Mouse (Mus musculus): ENCODE data around the gene Ccdc27.

Gene Ccdc27

DNA sequence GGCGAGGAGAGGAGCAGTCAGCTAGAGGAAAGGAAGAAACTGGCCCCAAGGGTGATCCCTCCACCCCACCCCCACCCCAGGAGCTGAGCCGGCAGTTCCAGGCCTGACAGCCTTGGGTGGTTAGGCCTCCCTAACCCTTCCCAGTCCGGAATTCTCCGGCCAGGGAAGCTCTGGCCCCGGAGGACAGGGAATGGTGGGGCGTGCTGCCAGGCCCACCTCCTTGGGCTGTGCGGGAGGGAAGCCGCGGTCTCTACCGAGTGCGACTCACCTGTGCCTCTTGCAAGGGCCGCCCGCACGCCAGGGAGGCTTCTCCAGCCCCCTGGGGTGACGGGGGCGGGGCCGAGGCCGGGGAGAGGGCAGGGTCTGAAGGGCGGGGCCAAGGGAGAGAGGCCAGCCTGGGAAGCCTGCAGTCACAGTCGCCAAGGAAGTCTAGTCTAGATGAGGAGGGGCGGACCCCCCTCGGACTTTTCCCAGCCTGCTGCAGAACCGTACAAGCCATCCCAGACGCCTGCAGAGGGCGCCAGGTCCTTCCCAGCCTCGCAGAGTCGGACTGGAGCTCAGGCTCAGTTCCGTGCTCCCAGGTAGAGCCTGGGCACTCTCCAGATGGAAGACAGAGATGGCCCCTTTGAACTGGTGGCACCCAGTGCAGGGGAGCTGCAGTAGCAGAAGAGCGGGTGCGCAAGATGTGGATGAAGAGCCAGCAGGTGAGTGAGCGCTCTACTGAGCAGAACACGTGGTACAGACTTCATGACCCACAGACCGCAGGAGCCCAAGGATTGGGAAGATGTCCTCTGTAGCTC is 16.6 kb downstream of the Ccdc27 start, which contains the start of gene Smim1:
Gene Smim1 (minus strand): TSS at position 590 of the 800 bp plus-strand sequence.
- DNase-seq (ENCODE audit: low read depth, low spot score): peak; percentile 84

DNA sequence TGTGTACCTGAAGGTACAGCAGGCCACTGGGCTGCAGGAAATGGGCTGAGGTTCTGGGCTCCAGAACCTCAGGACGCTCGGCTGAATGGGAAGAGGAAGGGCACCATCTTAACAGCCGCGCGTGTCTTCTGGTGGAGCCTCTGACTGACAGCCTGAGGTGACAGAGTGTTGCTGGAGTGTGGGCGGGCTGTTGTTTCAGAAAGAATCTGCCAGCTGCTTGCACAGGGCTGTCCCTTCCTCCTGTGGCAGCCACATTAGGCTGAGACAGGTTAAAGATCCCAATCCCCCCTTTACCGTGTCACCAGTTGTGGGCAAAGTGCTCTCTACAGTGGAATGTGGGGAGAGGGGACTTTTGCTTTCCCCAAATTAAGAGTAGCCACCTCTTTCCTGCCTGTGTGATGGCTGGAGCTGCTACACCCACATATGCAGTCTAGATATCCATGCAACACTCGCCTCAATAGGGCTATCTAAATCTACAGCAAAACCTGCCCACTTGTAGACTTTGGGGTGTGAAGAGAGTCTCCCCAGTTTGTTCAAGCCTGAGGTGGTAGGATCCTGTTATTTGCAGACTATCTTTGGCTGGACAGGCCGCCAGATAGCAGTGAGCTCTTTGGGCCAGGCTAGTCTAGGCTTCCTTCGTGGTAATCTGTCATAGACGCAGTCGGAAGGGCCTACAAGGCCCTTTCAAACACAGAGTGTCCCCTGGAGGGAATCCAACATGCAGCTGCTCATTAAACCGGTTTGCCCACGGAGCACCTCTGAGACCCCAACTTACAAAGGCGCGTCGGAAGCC is 17.6 kb downstream of the Ccdc27 start:
- peak; percentile 81 for DNase-seq (ENCODE audit: low read depth, low spot score)

DNA sequence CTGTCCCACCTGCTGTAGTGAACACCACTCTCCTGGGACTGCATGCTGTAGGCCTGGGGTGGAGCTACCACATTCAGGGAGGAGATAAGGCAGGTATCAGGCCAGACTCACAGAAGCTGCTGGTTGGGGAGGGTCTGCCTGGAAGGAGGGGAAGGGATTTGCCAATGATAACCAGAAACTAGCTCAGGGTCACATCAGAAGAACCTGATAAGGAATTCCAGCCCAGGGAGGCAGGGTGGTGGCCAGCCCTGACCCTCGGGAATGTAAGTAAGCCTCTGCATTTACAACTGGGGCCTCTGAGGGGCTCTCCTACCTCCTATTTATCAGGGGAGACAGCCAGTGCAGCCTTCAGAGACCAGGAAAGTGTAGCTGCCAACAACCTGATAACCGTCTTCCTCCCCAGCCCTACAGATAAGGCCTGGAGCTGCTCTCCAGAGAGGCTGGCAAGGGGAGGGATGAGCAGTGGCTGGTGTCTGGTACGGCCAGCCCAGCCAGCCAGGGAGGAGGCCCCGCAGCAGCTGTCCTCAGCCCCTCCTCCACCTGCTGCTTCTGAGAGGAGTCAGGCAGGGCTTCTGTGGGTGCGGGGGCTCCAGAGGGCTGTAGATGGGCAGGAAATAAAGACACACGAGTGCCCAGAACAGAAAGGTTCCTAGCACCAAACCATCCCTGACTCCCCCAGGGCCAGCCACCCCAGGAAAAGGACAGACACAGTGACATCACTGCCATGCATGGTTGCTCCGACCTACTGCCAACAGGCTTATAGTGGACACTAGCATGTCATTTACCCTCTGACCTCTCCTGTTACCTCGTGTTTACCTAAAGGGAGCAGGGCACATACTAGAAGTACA is 18.5 kb downstream of the Ccdc27 start:
- DNase-seq (ENCODE audit: low read depth, low spot score): peak; percentile 83

DNA sequence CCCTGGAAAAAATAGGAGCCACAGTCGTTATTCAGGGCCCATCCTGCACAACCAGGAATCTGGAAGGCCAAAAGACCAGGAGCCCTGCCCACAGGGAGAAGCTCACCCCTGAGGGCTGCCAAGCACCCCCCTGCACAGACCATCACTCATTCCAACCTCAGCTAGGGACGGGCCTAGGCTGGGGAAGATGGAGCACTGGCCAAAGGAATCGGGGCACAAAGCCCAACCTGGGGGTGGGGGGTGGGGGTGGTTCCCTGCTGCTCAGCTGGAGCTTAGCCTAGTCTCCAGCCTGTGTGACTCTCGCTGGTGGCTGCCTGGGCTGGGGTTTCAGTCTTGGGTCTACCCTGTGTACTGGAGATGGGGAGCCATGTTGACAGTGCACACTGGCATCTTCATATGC is 19.6 kb downstream of the Ccdc27 start:
- peak; percentile 67 for DNase-seq (ENCODE audit: low read depth, low spot score)

DNA sequence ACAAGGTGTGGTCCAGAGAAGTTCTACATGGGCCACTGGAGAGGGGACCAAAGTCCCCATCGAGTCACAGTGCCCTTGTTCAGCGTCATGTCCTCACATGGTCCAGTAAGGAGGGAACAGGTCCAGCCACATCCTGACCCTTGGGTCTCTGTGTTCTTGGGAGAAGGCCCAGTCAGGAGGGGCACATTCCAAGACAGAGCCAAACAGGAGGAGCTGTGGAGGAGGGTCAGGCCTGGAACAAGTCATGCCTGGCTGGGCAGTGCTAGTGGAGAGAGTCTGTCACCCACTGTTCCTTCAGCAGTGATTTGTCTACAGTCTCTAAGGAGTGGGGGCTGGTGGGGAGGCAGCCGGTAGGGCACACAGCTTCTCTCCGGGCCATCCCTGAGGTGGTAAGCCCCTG is 20.1 kb downstream of the Ccdc27 start:
- DNase-seq (ENCODE audit: low read depth, low spot score): no peak

DNA sequence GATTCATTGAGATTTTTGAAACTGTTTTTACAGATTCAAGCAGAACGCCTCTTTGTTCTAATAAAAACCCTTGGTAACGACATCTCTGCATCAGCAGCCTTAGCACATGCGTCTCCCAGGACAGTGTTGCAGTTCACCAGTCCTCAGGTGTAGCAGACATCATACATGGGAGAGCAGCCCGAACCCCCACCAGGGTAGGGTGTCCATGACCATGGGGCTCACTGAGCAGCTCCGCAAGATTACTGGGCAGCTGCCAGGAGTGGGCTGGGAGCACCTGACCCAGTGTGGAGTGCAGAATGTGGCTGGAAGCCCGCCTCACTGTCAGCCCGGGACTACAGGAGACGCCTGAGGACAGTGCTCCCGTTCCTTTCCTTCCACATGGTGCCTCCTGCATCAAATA is 21.0 kb downstream of the Ccdc27 start:
- DNase-seq (ENCODE audit: low read depth, low spot score): no peak

DNA sequence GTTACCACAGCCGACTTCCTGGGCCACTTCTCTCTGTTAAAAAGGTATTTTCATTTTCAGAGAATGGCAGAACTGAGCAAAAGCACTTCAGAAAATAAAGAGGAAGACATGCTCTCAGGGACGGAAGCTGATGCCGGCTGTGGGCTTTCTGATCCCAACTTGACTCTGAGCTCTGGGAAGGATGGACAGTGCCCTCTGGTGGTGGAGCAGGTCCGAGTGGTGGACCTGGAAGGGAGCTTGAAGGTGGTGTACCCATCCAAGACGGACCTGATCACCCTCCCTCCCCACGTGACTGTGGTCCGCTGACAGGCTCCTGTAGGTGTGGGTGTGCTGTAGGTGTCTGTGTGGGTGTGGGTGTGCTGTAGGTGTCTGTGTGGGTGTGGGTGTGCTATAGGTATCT is 22.9 kb downstream of the Ccdc27 start:
- peak; percentile 71 for DNase-seq (ENCODE audit: low read depth, low spot score)

DNA sequence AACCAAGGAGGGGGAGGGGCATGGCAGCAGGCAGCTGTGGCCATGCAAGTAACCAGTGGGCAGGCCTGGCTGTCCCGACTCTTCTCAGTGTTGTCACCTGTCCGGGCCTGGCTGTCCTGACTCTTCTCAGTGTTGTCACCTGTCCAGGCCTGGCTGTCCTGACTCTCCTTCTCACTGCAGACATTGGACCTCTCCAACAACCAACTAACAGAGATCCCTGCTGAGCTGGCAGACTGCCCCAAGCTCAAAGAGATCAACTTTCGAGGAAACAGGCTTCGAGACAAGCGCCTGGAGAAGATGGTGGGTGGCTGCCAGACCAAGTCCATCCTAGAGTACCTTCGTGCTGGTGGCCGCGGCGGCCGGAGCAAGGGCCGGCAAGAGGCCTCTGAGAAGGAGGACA is 27.0 kb downstream of the Ccdc27 start:
- peak; percentile 43 for DNase-seq (ENCODE audit: low read depth, low spot score)

DNA sequence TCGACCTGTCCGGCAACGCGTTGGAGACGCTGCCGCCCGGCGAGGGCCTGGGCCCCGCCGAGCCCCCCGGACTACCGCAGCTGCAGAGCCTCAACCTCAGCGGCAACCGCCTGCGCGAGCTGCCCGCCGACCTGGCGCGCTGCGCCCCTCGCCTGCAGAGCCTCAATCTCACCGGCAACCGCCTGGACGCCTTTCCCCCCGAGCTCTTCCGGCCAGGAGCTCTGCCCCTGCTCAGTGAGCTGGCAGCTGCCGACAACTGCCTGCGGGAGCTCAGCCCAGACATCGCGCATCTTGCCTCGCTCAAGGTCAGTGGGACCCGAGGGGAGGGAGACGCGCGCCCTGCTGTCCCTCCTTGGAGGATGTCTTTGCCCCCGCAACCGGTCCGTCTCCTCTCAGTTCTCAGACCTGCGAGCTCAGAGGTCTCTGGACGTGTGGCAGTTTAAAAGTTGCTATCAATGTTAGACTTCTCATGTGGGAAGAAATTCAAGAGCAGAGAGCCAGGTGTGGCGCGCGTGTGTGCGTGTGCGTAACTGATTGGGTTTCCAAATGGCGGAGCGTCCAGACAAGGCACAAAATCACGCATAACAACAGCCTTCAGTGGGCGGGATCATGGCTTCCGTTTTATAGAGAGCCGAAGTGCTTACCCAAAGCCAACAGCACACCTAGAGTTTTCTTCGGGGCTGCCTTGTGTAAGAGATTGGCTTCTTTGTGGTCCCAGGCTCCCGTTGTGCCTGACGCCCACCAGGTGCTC is 30.2 kb downstream of the Ccdc27 start:
- DNase-seq (ENCODE audit: low read depth, low spot score): peak; percentile 47

DNA sequence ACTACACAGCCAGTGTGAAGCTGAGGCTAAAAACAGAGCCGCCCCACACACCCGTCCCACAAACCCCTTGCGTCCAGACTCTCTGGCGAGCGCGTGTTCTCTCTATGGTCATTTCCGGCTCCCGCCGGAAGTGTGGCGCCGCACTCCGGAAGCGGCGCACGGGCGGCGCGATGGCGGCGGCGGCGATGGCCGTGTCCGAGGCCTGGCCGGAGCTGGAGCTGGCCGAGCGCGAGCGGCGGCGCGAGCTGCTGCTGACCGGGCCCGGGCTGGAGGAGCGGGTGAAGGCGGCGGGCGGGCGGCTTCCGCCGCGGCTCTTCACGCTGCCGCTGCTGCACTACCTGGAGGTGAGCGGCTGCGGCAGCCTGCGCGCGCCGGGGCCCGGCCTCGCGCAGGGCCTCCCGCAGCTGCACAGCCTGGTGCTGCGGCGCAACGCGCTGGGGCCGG is 30.8 kb downstream of the Ccdc27 start, which contains the start of gene Lrrc47:
Gene Lrrc47 (plus strand): TSS at position 86 of the 444 bp plus-strand sequence.
- peak; percentile 97 for DNase-seq (ENCODE audit: low read depth, low spot score)

DNA sequence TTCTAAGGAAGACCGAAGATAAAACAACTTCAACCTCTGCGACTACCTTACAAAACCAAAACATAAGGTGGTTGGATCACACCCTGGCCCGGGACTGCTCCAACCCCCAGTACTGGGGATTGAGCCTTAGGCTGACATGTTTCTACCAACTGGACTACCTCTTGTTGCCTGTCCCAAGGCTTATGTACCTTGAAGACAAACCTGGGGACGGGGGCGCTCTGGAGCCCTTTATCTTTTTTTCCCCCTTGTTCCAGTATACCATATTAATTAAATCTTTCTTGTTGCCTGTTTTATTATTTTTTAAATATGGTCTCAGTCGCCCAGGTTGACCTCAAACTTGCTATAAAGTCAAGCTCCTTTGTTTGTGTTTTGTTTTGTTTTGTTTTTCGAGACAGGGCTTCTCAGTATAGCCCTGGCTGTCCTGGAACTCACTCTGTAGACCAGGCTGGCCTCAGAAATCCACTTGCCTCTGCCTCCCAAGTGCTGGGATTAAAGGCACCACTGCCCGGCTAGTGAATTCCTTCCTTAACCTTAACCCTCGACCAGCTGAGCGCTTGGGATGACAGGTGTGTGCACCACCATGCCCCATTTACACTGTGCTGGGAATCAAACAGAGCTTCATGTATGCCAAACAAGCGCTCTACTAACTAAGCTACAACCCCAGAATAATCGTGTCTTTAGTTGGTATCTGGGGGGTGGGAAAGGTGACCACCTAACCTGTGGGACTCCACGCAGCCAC is 31.4 kb downstream of the Ccdc27 start:
- DNase-seq (ENCODE audit: low read depth, low spot score): no peak

DNA sequence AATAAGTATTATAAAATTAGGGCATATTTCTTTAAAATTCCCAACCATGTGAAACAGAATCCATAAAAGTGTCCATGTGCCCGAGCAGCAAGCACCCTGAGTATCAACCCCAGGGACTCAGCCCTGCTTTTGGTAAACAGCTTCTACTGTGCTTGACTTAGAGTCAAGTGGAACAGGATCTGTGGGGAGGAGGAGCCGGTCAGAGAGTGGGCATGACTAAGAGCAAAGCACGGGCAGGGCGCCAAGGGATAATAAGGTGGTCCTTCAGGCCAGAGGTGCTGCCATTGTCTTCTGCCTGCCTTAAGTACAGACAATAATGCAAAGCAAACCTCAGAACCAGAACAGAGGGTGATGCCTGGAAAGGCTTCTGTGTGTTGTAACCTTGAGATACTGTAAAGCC is 34.7 kb downstream of the Ccdc27 start:
- no peak for DNase-seq (ENCODE audit: low read depth, low spot score)

DNA sequence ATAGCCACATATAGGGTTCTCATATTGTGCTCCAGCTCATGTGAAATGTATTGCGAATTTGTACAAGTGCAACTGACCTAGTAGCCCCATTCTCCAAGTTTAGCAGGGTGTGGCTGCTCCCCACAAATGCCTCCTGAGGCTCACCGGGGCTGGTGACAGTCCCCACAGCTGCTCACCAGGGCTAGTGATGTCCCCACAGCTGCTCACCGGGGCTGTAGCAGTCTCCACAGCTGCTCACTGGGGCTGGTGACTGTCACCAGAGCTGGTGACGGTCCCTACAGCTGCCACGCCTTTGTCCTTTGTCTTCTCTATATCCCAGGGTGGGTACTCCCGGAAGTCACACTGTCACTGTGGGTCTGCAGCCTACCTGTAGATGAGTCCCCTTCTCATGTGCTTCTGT is 36.2 kb downstream of the Ccdc27 start:
- DNase-seq (ENCODE audit: low read depth, low spot score): no peak

DNA sequence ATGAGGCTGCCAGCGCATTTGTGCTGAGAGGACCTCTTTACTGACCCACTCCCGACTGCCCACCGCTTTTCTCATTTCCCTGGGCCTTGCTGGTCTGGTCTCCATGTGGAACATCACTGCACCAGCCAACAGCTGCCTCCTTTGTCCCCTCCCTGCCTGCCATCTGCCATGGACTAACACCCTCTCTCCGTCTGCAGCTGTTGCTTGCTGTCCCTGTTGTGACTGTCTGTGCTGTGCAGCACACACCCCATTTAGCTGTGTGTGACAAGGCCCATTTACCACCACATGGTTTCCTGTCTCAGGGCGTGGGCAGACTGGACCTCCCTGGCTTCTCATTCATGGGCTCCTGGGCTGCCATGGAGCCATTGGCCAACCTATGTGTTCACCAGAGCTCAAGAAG is 37.0 kb downstream of the Ccdc27 start:
- DNase-seq (ENCODE audit: low read depth, low spot score): peak; percentile 52

DNA sequence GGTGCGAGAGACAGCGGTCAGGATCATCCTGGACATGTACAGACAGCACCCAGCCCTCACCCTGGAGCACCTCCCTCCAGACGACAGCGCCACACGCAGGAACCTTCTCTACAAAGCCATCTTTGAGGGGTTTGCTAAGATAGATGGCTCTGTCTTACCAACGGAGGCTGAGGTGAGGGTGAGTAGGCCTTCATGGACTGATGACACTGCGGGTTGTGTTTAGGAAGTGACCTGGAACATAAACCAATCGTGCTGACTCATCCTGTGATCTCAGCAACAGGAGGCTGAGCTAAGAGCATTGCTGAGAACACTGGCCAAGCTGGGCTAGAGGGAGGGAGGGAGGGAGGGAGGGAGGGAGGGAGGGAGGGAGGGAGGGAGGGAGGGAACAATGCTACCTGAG is 49.0 kb downstream of the Ccdc27 start:
- no peak for DNase-seq (ENCODE audit: low read depth, low spot score)

DNA sequence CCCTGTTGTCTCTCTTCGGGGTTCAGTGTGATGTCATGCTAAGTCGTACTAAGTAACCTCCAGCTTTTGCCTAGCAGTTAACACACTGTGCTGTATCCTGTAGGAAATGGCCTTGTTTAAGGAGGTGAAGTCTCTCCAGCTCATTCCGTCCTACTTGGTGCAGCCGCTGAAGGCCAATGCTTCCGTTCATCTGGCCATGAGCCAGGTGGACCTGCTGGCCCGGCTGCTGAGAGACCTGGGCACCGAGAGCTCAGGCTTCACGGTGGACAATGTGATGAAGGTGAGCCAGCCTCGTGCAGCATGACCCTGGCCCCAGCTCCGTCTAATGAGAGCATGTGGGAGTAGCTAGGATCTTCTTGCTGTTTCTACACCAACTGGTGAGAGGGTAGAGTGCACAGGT is 49.8 kb downstream of the Ccdc27 start:
- DNase-seq (ENCODE audit: low read depth, low spot score): no peak

DNA sequence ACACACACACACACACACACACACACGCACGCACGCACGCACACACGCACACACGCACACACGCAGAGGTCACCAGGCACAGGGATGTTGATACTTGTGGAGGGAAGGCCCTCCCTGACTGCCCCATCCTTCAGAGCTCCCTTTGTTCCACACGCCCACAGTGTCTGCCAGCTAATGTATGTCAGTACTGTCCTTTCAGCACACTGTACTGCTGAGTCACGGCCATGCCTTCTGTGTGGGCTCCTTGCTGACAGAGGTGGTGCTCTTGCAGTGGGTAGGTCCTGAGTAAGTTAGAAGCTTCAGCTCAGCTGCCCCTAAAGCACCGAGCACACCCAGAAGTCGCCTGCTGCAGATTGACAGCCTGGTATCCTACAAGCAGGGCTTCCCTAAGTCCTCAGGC is 62.0 kb downstream of the Ccdc27 start:
- DNase-seq (ENCODE audit: low read depth, low spot score): peak; percentile 83

DNA sequence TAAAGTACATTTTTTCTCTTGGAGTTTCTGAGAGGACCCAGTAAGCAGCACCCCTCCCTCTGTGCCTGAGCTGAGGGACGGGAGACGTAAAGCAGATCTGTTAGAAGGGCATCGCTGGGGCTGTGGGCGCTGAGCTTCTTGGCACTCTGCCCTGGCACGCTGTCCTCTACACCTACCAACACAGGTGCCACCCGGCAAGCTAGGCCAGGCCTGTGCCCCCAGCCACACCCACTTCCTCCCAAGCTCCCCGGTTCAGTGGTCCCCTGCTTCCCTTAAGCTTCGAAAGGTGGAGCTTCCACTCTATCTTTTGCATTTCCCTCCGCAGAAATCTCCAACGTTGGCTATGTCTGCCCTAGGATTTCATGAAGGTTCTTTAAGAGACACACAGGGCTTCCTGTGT is 63.2 kb downstream of the Ccdc27 start:
- no peak for DNase-seq (ENCODE audit: low read depth, low spot score)
